Mouse (Mus musculus): ENCODE measurements around the gene Paxbp1. TPM values are rescaled to one million over a fixed set of nuclear protein-coding genes. Genes with fewer than 3 reads are reported as not detected.
A peak's percentile ranks its signal among the peaks of the same experiment; 100 is the strongest.

Gene Paxbp1
- polyA plus RNA-seq, 1 experiment from 2014 or later: 36.2 TPM

- WGBS (ENCODE audit: missing documents): 68% methylated on average over 12 of the region's 12 CpGs
- Histone ChIP-seq H3K36me3 (ENCODE audit: inconsistent target) (no peaks in the 10 kb centered on the region), H3K4me3 (ENCODE audit: inconsistent target) (no peak overlapping the region), H3K27ac (no peak overlapping the region), H3K79me2 (ENCODE audit: inconsistent target) (no peaks in the 10 kb centered on the region)
Observed at GRCm38 (mm10) chr16:91064583-91065365, 20.4 kb upstream of the Paxbp1 start.

- no peaks in the 10 kb centered on the region for H3K79me2 ChIP-seq (ENCODE audit: inconsistent target)
- H3K36me3 ChIP-seq (ENCODE audit: inconsistent target): no peaks in the 10 kb centered on the region
- no peak overlapping the region for H3K27ac ChIP-seq
- WGBS (ENCODE audit: missing documents): 78% methylated on average over 10 of the region's 10 CpGs
- H3K4me3 ChIP-seq (ENCODE audit: inconsistent target): no peak overlapping the region
Observed at GRCm38 (mm10) chr16:91063786-91064185, 19.4 kb upstream of the Paxbp1 start.

- Histone ChIP-seq H3K79me2 (ENCODE audit: inconsistent target) (no peaks in the 10 kb centered on the region), H3K27ac (peak overlapping the region; percentile 68), H3K4me3 (ENCODE audit: inconsistent target) (no peak overlapping the region), H3K36me3 (ENCODE audit: inconsistent target) (no peaks in the 10 kb centered on the region)
- 47% methylated on average over 12 of the region's 13 CpGs for WGBS (ENCODE audit: missing documents)
Observed at GRCm38 (mm10) chr16:91061531-91062318, 17.4 kb upstream of the Paxbp1 start.

- H3K79me2 ChIP-seq (ENCODE audit: inconsistent target): no peaks in the 10 kb centered on the region
- H3K36me3 ChIP-seq (ENCODE audit: inconsistent target): no peaks in the 10 kb centered on the region
- no peak overlapping the region for H3K27ac ChIP-seq
- no peak overlapping the region for H3K4me3 ChIP-seq (ENCODE audit: inconsistent target)
- WGBS (ENCODE audit: missing documents): 74% methylated on average over 6 of the region's 6 CpGs
Observed at GRCm38 (mm10) chr16:91057741-91058140, 13.4 kb upstream of the Paxbp1 start.

GRCm38 (mm10) chr16:91057261-91057660, 12.9 kb upstream of the Paxbp1 start:
- Histone ChIP-seq H3K4me3 (ENCODE audit: inconsistent target) (no peak overlapping the region), H3K79me2 (ENCODE audit: inconsistent target) (no peaks in the 10 kb centered on the region), H3K36me3 (ENCODE audit: inconsistent target) (no peaks in the 10 kb centered on the region), H3K27ac (no peak overlapping the region)
- 82% methylated on average over 4 of the region's 4 CpGs for WGBS (ENCODE audit: missing documents)

GRCm38 (mm10) chr16:91056043-91056821, 11.9 kb upstream of the Paxbp1 start:
- Histone ChIP-seq H3K4me3 (ENCODE audit: inconsistent target) (no peak overlapping the region), H3K36me3 (ENCODE audit: inconsistent target) (no peaks in the 10 kb centered on the region), H3K27ac (no peak overlapping the region), H3K79me2 (ENCODE audit: inconsistent target) (no peaks in the 10 kb centered on the region)
- WGBS (ENCODE audit: missing documents): 30% methylated on average over 15 of the region's 16 CpGs

GRCm38 (mm10) chr16:91055150-91055549, 10.8 kb upstream of the Paxbp1 start:
- 100% methylated on average over 4 of the region's 5 CpGs for WGBS (ENCODE audit: missing documents)
- no peaks in the 10 kb centered on the region for H3K36me3 ChIP-seq (ENCODE audit: inconsistent target)
- H3K27ac ChIP-seq: no peak overlapping the region
- H3K4me3 ChIP-seq (ENCODE audit: inconsistent target): no peak overlapping the region
- no peaks in the 10 kb centered on the region for H3K79me2 ChIP-seq (ENCODE audit: inconsistent target)

GRCm38 (mm10) chr16:91053599-91053998, 9.3 kb upstream of the Paxbp1 start:
- no peaks in the 10 kb centered on the region for H3K79me2 ChIP-seq (ENCODE audit: inconsistent target)
- H3K36me3 ChIP-seq (ENCODE audit: inconsistent target): no peaks in the 10 kb centered on the region
- no peak overlapping the region for H3K4me3 ChIP-seq (ENCODE audit: inconsistent target)
- WGBS (ENCODE audit: missing documents): 94% methylated on average over 6 of the region's 8 CpGs
- no peak overlapping the region for H3K27ac ChIP-seq

- 84% methylated on average over 8 of the region's 8 CpGs for WGBS (ENCODE audit: missing documents)
- Histone ChIP-seq H3K4me3 (ENCODE audit: inconsistent target) (no peak overlapping the region), H3K27ac (no peak overlapping the region), H3K79me2 (ENCODE audit: inconsistent target) (peaks cover 33% of the 10 kb centered on the region), H3K36me3 (ENCODE audit: inconsistent target) (peaks cover 4% of the 10 kb centered on the region; the same call in 1 of the 2 replicates)
Observed at GRCm38 (mm10) chr16:91045511-91045910, 1.2 kb upstream of the Paxbp1 start.

- peaks cover 4% of the 10 kb centered on the region; the same call in 1 of the 2 replicates for H3K36me3 ChIP-seq (ENCODE audit: inconsistent target)
- H3K79me2 ChIP-seq (ENCODE audit: inconsistent target): peaks cover 51% of the 10 kb centered on the region
- 1% methylated on average over 62 of the region's 63 CpGs for WGBS (ENCODE audit: missing documents)
- H3K4me3 ChIP-seq (ENCODE audit: inconsistent target): peak overlapping the region; percentile 89
- H3K27ac ChIP-seq: peak overlapping the region; percentile 68
Observed at GRCm38 (mm10) chr16:91043461-91044248, 688 bp downstream of the Paxbp1 start.

GRCm38 (mm10) chr16:91042640-91043039, 1.7 kb downstream of the Paxbp1 start:
- H3K36me3 ChIP-seq (ENCODE audit: inconsistent target): peaks cover 14% of the 10 kb centered on the region; the same call in 1 of the 2 replicates
- WGBS (ENCODE audit: missing documents): 23% methylated on average over 1 of the region's 1 CpGs
- H3K27ac ChIP-seq: 0 out of 2 replicates have a peak overlapping the region, but pooled peaks have one; percentile 10
- peaks cover 61% of the 10 kb centered on the region for H3K79me2 ChIP-seq (ENCODE audit: inconsistent target)
- H3K4me3 ChIP-seq (ENCODE audit: inconsistent target): peak overlapping the region; percentile 89

- peaks cover 62% of the 10 kb centered on the region for H3K36me3 ChIP-seq (ENCODE audit: inconsistent target)
- peaks cover 42% of the 10 kb centered on the region for H3K79me2 ChIP-seq (ENCODE audit: inconsistent target)
- 85% methylated on average over 10 of the region's 10 CpGs for WGBS (ENCODE audit: missing documents)
- H3K4me3 ChIP-seq (ENCODE audit: inconsistent target): no peak overlapping the region
- no peak overlapping the region for H3K27ac ChIP-seq
Observed at GRCm38 (mm10) chr16:91035866-91036265, 8.5 kb downstream of the Paxbp1 start.

- H3K27ac ChIP-seq: peak overlapping the region; percentile 38
- 55% methylated on average over 4 of the region's 4 CpGs for WGBS (ENCODE audit: missing documents)
Observed at GRCm38 (mm10) chr16:91030751-91031150, 13.6 kb downstream of the Paxbp1 start.

GRCm38 (mm10) chr16:91029901-91030300, 14.4 kb downstream of the Paxbp1 start:
- 92% methylated on average over 2 of the region's 2 CpGs for WGBS (ENCODE audit: missing documents)
- peaks cover 29% of the 10 kb centered on the region; the same call in 1 of the 2 replicates for H3K79me2 ChIP-seq (ENCODE audit: inconsistent target)
- H3K4me3 ChIP-seq (ENCODE audit: inconsistent target): no peak overlapping the region
- peaks cover 67% of the 10 kb centered on the region for H3K36me3 ChIP-seq (ENCODE audit: inconsistent target)
- H3K27ac ChIP-seq: no peak overlapping the region

More at GRCm38 (mm10) chr16:91030751-91031150, 13.6 kb downstream of the Paxbp1 start:
- Histone ChIP-seq H3K36me3 (ENCODE audit: inconsistent target) (peaks cover 67% of the 10 kb centered on the region), H3K4me3 (ENCODE audit: inconsistent target) (no peak overlapping the region), H3K79me2 (ENCODE audit: inconsistent target) (peaks cover 29% of the 10 kb centered on the region; the same call in 1 of the 2 replicates)

Measured in macrophage (primary cell).